ENCODE assay signal across 17 mouse cellular contexts in the genomic region with DNA sequence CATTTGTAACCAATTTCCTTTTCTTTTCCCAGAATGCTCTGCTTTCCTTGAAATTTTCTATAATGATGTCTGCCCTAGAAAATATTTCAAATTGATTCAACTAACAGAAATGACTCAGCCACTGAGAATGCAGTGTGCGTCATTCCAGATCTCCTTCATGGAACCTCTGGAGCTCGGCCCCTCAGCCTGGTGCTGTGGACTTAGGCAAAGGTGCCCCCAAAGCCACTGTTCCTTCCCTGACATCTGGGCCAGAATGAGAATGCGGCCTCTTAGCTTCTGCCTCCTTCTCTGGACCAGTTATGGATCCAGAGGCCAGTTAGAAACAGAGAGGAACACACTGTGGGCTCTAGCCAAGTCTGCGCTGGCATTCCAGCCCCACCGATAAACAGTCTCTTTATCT.
A peak's percentile ranks its signal among the peaks of the same experiment; 100 is the strongest.
DNase-seq lines count a peak whose midpoint lies in the region; ATAC-seq lines count a peak whose summit lies in the region.
"Had no signal": no experiment of that assay in that cellular context is flagged by ENCODE, and none has a peak within 500 bp of the region (broad histone marks: within the 10 kb centered on the region; RNA-seq: fewer than 3 reads in every experiment).

No protein-coding gene starts in this region.

- H3K4me2 ChIP-seq in heart, embryonic 12.5 days: no peak overlapping the region
- no peak overlapping the region for H3K4me2 ChIP-seq in kidney, embryonic 16.5 days (replicated peaks; ENCODE audit: low read depth, low read length)
- H3K4me2 ChIP-seq: embryonic facial prominence, embryonic 12.5 days; hindbrain, embryonic 14.5 days; limb, embryonic 15.5 days; midbrain, embryonic 13.5 days had no signal

- no peaks in the 10 kb centered on the region for H3K9me3 ChIP-seq in heart, embryonic 12.5 days (replicated peaks)
- no peaks in the 10 kb centered on the region for H3K9me3 ChIP-seq in kidney, embryonic 16.5 days (ENCODE audit: low read length)
- H3K9me3 ChIP-seq: embryonic facial prominence, embryonic 12.5 days; forebrain, embryonic 10.5 days; limb, embryonic 15.5 days; midbrain, embryonic 13.5 days had no signal

- H3K27ac ChIP-seq in heart, embryonic 12.5 days (ENCODE audit: poor library complexity, severe bottlenecking): peak overlapping the region; percentile 24; the same call in 1 of the 2 replicates
- peak overlapping the region; percentile 78 for H3K27ac ChIP-seq in kidney, embryonic 16.5 days (ENCODE audit: low read length)
- H3K27ac ChIP-seq: embryonic facial prominence, embryonic 12.5 days; forebrain, embryonic 10.5 days; hindbrain, embryonic 14.5 days; limb, embryonic 15.5 days had no signal

- peaks cover 4% of the 10 kb centered on the region; the same call in 1 of the 2 replicates for H3K27me3 ChIP-seq in heart, embryonic 12.5 days (replicated peaks)
- H3K27me3 ChIP-seq in kidney, embryonic 16.5 days (ENCODE audit: insufficient read depth, low read length): no peaks in the 10 kb centered on the region
- H3K27me3 ChIP-seq: embryonic facial prominence, embryonic 12.5 days; limb, embryonic 15.5 days; midbrain, embryonic 13.5 days had no signal

- H3K9ac ChIP-seq in heart, embryonic 12.5 days: no peak overlapping the region
- no peak overlapping the region; the same call in 1 of the 2 replicates for H3K9ac ChIP-seq in kidney, embryonic 16.5 days (replicated peaks; ENCODE audit: low read length)
- H3K9ac ChIP-seq: embryonic facial prominence, embryonic 12.5 days; hindbrain, embryonic 14.5 days; limb, embryonic 15.5 days; midbrain, embryonic 13.5 days had no signal

- H3K36me3 ChIP-seq in heart, embryonic 12.5 days: no peaks in the 10 kb centered on the region
- H3K36me3 ChIP-seq in kidney, embryonic 16.5 days (ENCODE audit: insufficient read depth, low read length): no peaks in the 10 kb centered on the region
- H3K36me3 ChIP-seq: embryonic facial prominence, embryonic 12.5 days; forebrain, embryonic 10.5 days; limb, embryonic 15.5 days; midbrain, embryonic 13.5 days had no signal

- WGBS in heart, embryonic 12.5 days: 60% methylated on average over 5 of the region's 5 CpGs
- WGBS in kidney, embryonic 16.5 days: 76% methylated on average over 5 of the region's 5 CpGs

- ATAC-seq in heart, embryonic 12.5 days (ENCODE audit: insufficient number of reproducible peaks, low FRiP score): no peak
- ATAC-seq in kidney, embryonic 16.5 days (ENCODE audit: low FRiP score, low TSS enrichment): no peak
- ATAC-seq: intestine, embryonic 16.5 days had no signal

- no peak for DNase-seq in heart, adult 9 months (ENCODE audit: low spot score in 2 of 2)
- DNase-seq in kidney, adult 18-20 months: no peak
- DNase-seq in 3T3-L1 (ENCODE audit: low read depth, low spot score): peak; percentile 88
- DNase-seq in adrenal gland, postnatal 10 days: peak; percentile 56
- no peak for DNase-seq in gastrocnemius, adult 18-20 months (ENCODE audit: low spot score)
- DNase-seq in spleen, adult 12 weeks (ENCODE audit: low spot score): no peak
- DNase-seq: cerebellum, adult 8-10 months; heart, postnatal 10 days; kidney, postnatal 36 days had no signal

- H3K4me3 ChIP-seq in heart, embryonic 12.5 days: no peak overlapping the region
- no peak overlapping the region for H3K4me3 ChIP-seq in kidney, embryonic 16.5 days (ENCODE audit: low read length)
- H3K4me3 ChIP-seq: embryonic facial prominence, embryonic 12.5 days; forebrain, embryonic 10.5 days; limb, embryonic 15.5 days; midbrain, embryonic 13.5 days had no signal

- H3K4me1 ChIP-seq in heart, embryonic 12.5 days (replicated peaks): peaks cover 28% of the 10 kb centered on the region
- peaks cover 22% of the 10 kb centered on the region for H3K4me1 ChIP-seq in kidney, embryonic 16.5 days (ENCODE audit: insufficient read depth, low read length)

Comparison
In these comparisons a context has a peak if more than half of its experiments do, and no peak if none do; other contexts are left out.
1. DNase-seq: peak in 3T3-L1 (single experiment) and adrenal gland, postnatal 10 days (single experiment); none in heart, adult 9 months (0 of 2), kidney, adult 18-20 months (single experiment), gastrocnemius, adult 18-20 months (single experiment) and spleen, adult 12 weeks (single experiment).